Mouse (Mus musculus) hindbrain, embryonic 16.5 days (tissue): ENCODE results near the gene Hook2. TPM values are rescaled to one million over a fixed set of nuclear protein-coding genes. Genes with fewer than 3 reads are reported as not detected.

Source experiments
- ATAC-seq: fragments of 200-750 bp; cut with Nextera tagmentation; 2 replicates; pipeline ENCODE4 v1.8.0; 2017; ENCODE audit warnings: moderate TSS enrichment, moderate library complexity
- H3K27ac ChIP-seq: fragments of 300-500 bp; sonication (generic); 2 replicates; pipeline ENCODE4 v1.5.1; 2014; ENCODE audit warnings: low read depth, mild to moderate bottlenecking, control low read depth, low read length, moderate library complexity
- H3K27me3 ChIP-seq: fragments of 300-500 bp; sonication (generic); replicated peaks from 2 replicates; pipeline ENCODE4 v1.6.1; 2014; ENCODE audit warnings: low read length; ENCODE audit not compliant: control insufficient read depth, insufficient read depth
- H3K36me3 ChIP-seq: fragments of 300-500 bp; sonication (generic); 2 replicates; pipeline ENCODE4 v1.6.1; 2014; ENCODE audit warnings: mild to moderate bottlenecking, low read length, moderate library complexity, mixed read lengths; ENCODE audit not compliant: control insufficient read depth, insufficient read depth
- H3K4me1 ChIP-seq: fragments of 300-500 bp; sonication (generic); 2 replicates; pipeline ENCODE4 v1.6.1; 2014; ENCODE audit warnings: low read depth, low read length; ENCODE audit not compliant: control insufficient read depth, insufficient read depth
- H3K4me2 ChIP-seq: fragments of 300-500 bp; sonication (generic); 2 replicates; pipeline ENCODE4 v1.6.1; 2014; ENCODE audit warnings: mild to moderate bottlenecking, low read length, control low read depth, moderate library complexity
- H3K4me3 ChIP-seq: fragments of 300-500 bp; sonication (generic); 2 replicates; pipeline ENCODE4 v1.5.1; 2014; ENCODE audit warnings: mild to moderate bottlenecking, low read length, control low read depth, moderate library complexity
- H3K9ac ChIP-seq: fragments of 300-500 bp; sonication (generic); 2 replicates; pipeline ENCODE4 v1.6.1; 2014; ENCODE audit warnings: low read depth, mild to moderate bottlenecking, control low read depth, low read length, moderate library complexity
- H3K9me3 ChIP-seq: fragments of 300-500 bp; sonication (generic); 2 replicates; pipeline ENCODE4 v1.6.1; 2014; ENCODE audit warnings: mild to moderate bottlenecking, low read length, moderate library complexity; ENCODE audit not compliant: control insufficient read depth
- WGBS: fragments of 180-500 bp; shearing (Covaris S2); extraction: QIAGEN DNeasy Blood & Tissue Kit; methylation state at CpG from one replicate; pipeline ENCODE4 v1.1.7; 2014; 5-methylcytosine and 5-hydroxymethylcytosine counted together
- polyA plus RNA-seq: library from polyadenylated mRNA; unstranded; fragments of >200 nt; fragmentation: Nextera tagmentation; extraction: Ambion mirVana; gene quantifications from 2 replicates; pipeline ENCODE4 v1.2.1, GENCODE M21; 2015

Hook2 gene
- polyA plus RNA-seq, 1 experiment from 2014 or later, result 39.6 TPM

DNA sequence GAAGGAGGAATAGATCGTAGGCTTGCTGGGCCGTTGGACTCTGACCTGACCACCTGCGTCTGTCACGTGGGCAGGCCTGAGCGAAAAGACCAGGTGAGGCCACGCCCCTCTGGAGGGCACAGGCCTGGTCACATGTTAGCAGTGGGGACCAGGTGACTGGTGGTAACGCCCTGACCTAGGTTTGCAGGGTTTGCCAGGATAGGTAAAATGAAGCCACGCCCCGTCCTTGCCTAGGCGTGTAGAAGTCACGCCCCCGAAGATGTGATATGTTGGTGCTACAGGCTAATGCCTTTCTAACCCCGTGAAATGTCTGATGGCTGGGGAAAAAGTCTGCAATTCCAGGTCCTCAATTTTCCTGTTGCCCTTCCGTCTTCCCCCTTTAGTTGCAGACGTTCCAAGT lies 433 bp downstream of the Hook2 start:
- peak; percentile 43 for ATAC-seq
- H3K36me3 ChIP-seq, result no peaks in the 10 kb centered on the region
- peak overlapping the region; percentile 59 for H3K4me3 ChIP-seq
- H3K9me3 ChIP-seq, result no peaks in the 10 kb centered on the region
- H3K27me3 ChIP-seq, result peaks cover 7% of the 10 kb centered on the region
- 3% methylated on average over 15 of the region's 15 CpGs for WGBS
- H3K4me1 ChIP-seq, result peaks cover 7% of the 10 kb centered on the region
- peak overlapping the region; percentile 84 for H3K9ac ChIP-seq
- peak overlapping the region; percentile 93 for H3K4me2 ChIP-seq
- peak overlapping the region; percentile 68 for H3K27ac ChIP-seq

DNA sequence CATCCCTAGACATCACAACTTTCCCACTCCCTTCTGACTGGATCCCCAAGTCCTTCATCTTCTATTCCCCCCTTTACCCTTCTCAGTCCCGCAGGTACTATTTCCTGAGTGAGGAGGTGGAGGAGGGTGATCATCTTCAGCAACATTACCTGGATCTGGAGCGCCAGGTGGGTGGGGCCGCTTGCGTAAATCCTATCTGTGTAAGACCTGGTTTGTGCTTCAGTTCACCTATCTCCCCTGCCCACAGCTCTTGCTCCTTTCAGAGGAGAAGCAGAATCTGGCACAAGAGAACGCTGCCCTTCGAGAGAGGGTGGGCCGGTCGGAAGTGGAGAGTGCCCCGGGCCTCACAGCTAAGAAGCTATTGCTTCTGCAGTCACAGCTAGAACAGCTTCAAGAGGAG lies 4.0 kb downstream of the Hook2 start:
- Histone ChIP-seq H3K9me3 (no peaks in the 10 kb centered on the region), H3K4me3 (no peak overlapping the region), H3K9ac (no peak overlapping the region), H3K36me3 (peaks cover 3% of the 10 kb centered on the region; the same call in 1 of the 2 replicates), H3K4me2 (no peak overlapping the region), H3K4me1 (peaks cover 9% of the 10 kb centered on the region), H3K27me3 (peaks cover 7% of the 10 kb centered on the region), H3K27ac (no peak overlapping the region)
- no peak for ATAC-seq
- WGBS, result 96% methylated on average over 9 of the region's 9 CpGs

DNA sequence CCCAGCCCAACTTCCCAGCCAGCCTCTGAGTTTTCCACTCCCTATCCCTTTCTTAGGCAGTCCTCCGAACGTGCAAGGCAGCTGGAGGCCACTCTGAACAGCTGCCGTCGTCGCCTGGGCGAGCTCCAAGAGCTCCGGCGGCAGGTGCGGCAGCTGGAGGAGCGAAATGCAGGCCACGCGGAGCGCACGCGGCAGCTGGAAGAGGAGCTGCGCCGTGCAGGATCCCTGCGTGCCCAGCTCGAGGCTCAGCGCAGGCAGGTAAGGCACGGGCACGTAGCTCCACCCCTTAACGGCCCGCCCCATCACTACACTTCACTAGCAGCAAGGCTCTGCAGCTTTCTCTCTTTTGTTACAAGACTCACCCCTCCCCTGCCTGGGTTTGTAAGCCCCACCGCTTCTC lies 5.3 kb downstream of the Hook2 start:
- ATAC-seq, result no peak
- Histone ChIP-seq H3K9ac (no peak overlapping the region), H3K4me1 (peaks cover 8% of the 10 kb centered on the region), H3K4me3 (no peak overlapping the region), H3K27ac (no peak overlapping the region), H3K27me3 (peaks cover 7% of the 10 kb centered on the region), H3K9me3 (no peaks in the 10 kb centered on the region), H3K4me2 (0 out of 2 replicates have a peak overlapping the region, but pooled peaks have one; percentile 15), H3K36me3 (peaks cover 3% of the 10 kb centered on the region; the same call in 1 of the 2 replicates)
- WGBS, result 22% methylated on average over 22 of the region's 25 CpGs

DNA sequence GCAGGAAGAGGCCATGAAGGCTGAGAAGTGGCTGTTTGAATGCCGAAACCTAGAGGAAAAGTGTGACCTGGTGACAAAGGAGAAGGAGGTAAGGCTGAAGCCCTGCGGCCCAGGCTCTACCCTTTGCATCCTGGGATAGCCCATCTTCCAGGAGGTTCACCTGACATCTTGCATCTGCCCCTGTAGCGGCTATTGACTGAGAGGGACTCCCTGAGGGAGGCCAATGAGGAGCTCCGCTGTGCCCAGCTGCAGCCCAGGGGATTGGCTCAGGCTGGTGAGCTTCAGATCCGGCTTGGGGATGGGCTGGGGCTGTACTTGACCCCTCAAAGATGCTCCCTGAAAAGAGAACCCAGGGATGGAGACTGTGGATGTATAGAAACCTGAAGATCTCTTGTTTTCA lies 6.6 kb downstream of the Hook2 start:
- Histone ChIP-seq H3K27ac (no peak overlapping the region), H3K36me3 (peaks cover 6% of the 10 kb centered on the region), H3K9ac (no peak overlapping the region), H3K9me3 (no peaks in the 10 kb centered on the region), H3K4me2 (no peak overlapping the region), H3K27me3 (peaks cover 7% of the 10 kb centered on the region), H3K4me1 (peaks cover 3% of the 10 kb centered on the region), H3K4me3 (no peak overlapping the region)
- no peak for ATAC-seq
- 82% methylated on average over 5 of the region's 5 CpGs for WGBS

DNA sequence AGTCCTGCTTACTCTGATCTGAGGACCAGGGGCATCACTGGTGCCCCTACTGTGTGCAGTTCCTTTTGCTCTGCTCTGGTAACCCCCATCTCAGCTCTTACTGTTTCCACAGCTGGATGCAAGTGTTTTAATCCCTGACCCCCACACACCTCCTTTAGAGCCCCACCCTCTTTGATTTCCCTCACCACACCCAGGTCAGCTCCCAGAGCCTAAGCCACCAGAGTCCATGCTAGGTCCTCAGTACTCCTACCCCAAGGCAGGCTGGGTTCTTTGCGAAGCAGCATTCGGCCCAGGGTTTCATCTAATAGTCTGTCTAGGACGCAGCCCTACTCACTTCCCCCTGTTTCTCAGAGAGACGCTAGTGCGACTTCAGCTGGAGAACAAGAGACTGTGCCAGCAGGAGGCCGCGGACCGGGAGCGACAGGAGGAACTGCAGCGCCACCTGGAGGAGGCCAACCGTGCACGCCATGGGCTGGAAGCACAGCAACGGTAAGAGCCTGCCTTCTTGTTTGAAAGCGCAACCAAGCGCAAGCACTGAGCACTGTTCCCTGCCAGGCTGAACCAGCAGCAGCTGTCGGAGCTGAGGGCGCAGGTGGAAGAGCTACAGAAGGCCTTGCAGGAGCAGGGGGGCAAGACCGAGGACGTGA lies 7.4 kb downstream of the Hook2 start:
- peaks cover 11% of the 10 kb centered on the region for H3K36me3 ChIP-seq
- peak; percentile 80 for ATAC-seq
- no peak overlapping the region for H3K27ac ChIP-seq
- H3K4me3 ChIP-seq, result no peak overlapping the region
- H3K9me3 ChIP-seq, result no peaks in the 10 kb centered on the region
- H3K27me3 ChIP-seq, result peaks cover 7% of the 10 kb centered on the region
- WGBS, result 5% methylated on average over 19 of the region's 19 CpGs
- peaks cover 3% of the 10 kb centered on the region for H3K4me1 ChIP-seq
- peak overlapping the region; percentile 30 for H3K9ac ChIP-seq
- peak overlapping the region; percentile 36 for H3K4me2 ChIP-seq

DNA sequence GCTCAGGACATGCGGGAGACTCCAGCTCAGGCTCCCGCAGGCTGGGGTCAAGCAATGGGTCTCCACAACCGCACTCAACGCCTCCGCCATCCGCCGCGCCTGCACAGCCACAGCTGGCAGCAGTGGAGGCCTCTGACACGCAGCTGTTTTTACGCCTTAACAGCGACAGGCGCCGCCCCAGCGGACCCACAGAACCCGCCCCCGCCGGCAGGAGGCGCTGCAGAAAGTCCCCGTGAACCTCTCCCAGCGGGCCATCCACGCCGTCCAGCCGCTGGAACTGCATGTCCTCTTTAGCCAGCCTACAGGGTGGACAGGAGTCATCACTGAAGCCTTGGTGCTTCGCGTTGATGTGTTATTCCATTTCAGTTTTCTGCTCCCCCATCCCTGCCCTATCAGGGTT lies 17.3 kb downstream of the Hook2 start:
- no peaks in the 10 kb centered on the region for H3K4me1 ChIP-seq
- H3K9me3 ChIP-seq, result no peaks in the 10 kb centered on the region
- H3K27me3 ChIP-seq, result peaks cover 15% of the 10 kb centered on the region
- no peak overlapping the region for H3K4me3 ChIP-seq
- 15% methylated on average over 25 of the region's 25 CpGs for WGBS
- H3K4me2 ChIP-seq, result no peak overlapping the region
- no peak overlapping the region for H3K27ac ChIP-seq
- peaks cover 1% of the 10 kb centered on the region; the same call in 1 of the 2 replicates for H3K36me3 ChIP-seq
- no peak for ATAC-seq
- no peak overlapping the region for H3K9ac ChIP-seq

DNA sequence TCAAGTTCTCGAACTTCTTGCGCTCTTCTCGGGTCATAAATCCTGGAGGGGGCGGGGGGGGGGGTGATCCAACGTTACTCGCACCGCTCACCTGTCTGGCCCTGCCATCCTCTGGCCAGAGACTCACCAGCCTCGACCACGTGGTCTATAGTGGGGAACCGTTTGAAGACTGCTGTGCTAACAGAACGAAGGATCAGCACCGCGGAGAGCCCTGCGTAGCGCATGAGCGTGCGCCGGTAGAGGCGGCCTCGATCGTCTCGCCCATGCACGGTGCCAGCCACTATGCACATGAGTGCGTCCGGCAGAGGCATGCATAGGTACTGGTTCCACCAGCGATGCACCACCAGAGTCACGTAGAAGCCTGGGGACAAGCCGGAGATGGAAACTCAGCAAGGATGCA lies 20.8 kb downstream of the Hook2 start:
- no peak overlapping the region for H3K9ac ChIP-seq
- no peak for ATAC-seq
- no peak overlapping the region for H3K4me3 ChIP-seq
- peaks cover 4% of the 10 kb centered on the region; the same call in 1 of the 2 replicates for H3K4me1 ChIP-seq
- H3K27ac ChIP-seq, result no peak overlapping the region
- WGBS, result 13% methylated on average over 28 of the region's 28 CpGs
- peaks cover 19% of the 10 kb centered on the region for H3K27me3 ChIP-seq
- no peaks in the 10 kb centered on the region for H3K36me3 ChIP-seq
- peak overlapping the region; percentile 15; the same call in 1 of the 2 replicates for H3K4me2 ChIP-seq
- no peaks in the 10 kb centered on the region for H3K9me3 ChIP-seq

DNA sequence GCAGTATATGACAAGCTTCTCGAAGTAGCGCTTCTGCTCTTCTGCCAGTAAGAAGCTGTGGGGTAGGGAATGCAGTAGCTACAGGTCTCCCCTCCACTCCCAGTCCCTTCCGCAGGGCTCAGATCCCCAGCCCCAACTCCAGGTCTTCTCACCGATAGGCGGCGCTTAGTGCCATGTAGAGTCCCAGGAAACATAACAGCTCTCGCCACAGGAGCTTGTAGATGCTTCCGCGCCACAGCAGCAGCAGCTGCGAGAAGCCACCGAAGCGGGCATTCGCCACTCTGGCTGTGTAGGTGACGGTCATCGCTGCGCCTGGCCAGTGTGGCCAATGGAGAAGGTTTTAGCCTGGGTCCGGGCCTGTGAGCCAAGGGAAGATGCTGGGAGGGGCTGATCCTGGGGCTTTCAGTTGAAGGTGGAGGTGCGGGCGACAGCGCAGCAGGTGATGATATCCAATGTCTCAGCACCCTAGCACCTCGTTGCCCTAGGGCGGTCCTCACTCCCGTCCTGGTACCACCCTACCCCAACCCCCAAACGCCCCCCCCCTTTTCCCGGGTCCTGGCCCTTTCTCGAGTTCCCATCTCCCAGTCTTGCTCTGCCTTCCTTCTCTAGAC lies 22.9 kb downstream of the Hook2 start:
- Histone ChIP-seq H3K9me3 (no peaks in the 10 kb centered on the region), H3K9ac (peak overlapping the region; percentile 65), H3K27me3 (peaks cover 19% of the 10 kb centered on the region), H3K4me3 (peak overlapping the region; percentile 40), H3K4me2 (peak overlapping the region; percentile 74), H3K27ac (no peak overlapping the region), H3K36me3 (peaks cover 7% of the 10 kb centered on the region), H3K4me1 (peaks cover 4% of the 10 kb centered on the region; the same call in 1 of the 2 replicates)
- peak; percentile 65 for ATAC-seq
- 5% methylated on average over 26 of the region's 26 CpGs for WGBS

DNA sequence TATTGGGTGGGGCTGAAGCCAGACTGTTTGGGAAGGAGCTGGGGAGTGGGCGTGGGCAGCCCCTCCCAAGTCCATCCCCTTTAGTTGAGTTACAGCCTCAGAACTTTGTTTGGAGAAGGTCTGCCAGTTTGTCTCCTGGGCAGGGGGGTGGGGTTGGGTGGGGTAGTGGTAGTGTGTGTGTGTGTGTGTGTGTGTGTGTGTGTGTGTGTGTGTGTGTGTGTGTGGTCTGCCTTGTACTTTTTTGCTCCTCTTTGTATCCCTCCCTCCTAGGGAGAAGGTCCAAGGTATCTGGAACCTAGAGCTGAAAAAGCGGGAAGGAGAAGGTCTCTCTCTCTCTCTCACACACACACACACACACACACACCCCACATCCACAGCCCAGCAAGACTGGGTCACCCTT lies 24.0 kb downstream of the Hook2 start, which contains the start of gene Best2:
Gene Best2 (minus strand): TSS at position 101 of the 400 bp plus-strand sequence.
- H3K9me3 ChIP-seq, result no peaks in the 10 kb centered on the region
- peaks cover 4% of the 10 kb centered on the region; the same call in 1 of the 2 replicates for H3K4me1 ChIP-seq
- H3K27me3 ChIP-seq, result peaks cover 13% of the 10 kb centered on the region
- H3K27ac ChIP-seq, result no peak within 1 kb of the TSS
- peak within 1 kb of the TSS; percentile 40 for H3K4me3 ChIP-seq
- H3K36me3 ChIP-seq, result peaks cover 18% of the 10 kb centered on the region
- H3K9ac ChIP-seq, result peak within 1 kb of the TSS; percentile 65
- WGBS, result 58% methylated on average over 2 of the region's 2 CpGs
- H3K4me2 ChIP-seq, result peak within 1 kb of the TSS; percentile 74
- no peak for ATAC-seq
